Mouse (Mus musculus) kidney, postnatal 36 days (tissue): ENCODE measurements at regions not wholly inside any gene's neighbourhood (a gene's known extent, or its start where the extent isn't known, plus 50 kb on each side); places are given as distances from the start of the nearest gene placed in this dataset.
"Not testable (repeated sequence)": the region's sequence is repeated elsewhere in the genome, so short reads cannot be mapped to it uniquely, and the experiment has no call there.

Experiments
- DNase-seq, 2 experiments: peaks; one replicate each; pipeline ENCODE4 v3.0.0; 2021 to 2022; ENCODE audit warnings: mixed read lengths in 2 of 2

DNA sequence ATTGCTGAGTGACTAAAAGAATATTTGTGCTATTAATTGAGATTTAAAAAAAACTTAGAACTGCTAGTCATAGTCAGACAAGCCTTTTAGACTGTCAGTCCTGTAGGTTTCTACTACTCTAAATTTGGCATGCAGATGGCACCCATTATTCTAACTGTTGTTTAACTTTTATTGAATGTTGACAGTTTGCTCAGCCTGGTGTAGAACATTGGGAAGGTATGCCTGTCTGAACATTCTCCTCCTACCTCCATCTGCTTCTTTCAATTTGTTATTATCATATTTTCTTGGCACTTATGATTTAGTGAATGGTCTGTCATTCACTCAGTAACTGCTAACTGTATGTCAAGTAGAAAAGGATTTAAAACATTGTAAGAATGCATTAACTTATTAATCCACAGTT, 130.9 kb downstream of the Gmnc start:
- DNase-seq, result no peak

DNA sequence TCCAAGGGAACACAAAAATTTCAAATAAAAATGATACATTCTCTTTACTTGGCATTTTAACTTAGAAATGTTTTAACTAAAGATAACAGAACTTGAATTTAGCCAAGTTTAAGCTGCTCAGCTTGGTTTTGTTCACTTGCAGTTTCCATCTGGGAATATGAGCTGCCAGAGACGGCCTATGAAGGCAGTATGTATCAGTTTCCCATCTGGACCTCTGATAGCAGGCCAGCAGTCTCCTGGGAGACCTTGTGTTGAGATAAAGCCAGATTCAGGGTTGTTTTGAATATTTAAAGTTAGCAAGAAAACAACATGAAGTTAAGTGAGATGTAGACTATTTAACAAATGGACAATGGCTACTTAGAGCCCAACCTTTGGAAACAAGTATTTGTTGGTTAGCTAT, 142.3 kb downstream of the Gmnc start:
- no peak for DNase-seq

DNA sequence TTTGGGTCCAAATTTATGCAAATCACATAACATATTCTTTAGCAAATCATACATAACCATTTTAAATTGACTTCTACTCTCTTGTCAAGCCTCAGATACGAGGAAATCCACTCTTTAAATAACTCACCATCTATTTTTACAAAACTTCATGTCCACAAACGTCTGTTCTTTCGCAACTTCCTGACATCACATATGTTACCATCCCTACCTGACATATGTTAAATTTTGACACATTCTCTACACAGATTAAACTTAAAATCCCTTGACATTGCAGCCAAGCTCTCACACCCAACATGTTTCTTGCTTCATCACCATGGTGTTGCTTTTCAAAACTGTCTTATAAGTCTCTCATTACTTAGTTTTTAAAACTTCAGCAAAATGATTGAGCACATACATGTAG, 164.4 kb downstream of the Gmnc start:
- DNase-seq, result no peak

DNA sequence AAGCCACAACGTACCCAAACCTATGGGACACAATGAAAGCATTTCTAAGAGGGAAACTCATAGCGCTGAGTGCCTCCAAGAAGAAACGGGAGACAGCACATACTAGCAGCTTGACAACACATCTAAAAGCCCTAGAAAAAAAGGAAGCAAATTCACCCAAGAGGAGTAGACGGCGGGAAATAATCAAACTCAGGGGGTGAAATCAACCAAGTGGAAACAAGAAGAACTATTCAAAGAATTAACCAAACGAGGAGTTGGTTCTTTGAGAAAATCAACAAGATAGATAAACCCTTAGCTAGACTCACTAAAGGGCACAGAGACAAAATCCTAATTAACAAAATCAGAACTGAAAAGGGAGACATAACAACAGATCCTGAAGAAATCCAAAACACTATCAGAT, 180.3 kb downstream of the Gmnc start:
- not testable (repeated sequence) for DNase-seq

DNA sequence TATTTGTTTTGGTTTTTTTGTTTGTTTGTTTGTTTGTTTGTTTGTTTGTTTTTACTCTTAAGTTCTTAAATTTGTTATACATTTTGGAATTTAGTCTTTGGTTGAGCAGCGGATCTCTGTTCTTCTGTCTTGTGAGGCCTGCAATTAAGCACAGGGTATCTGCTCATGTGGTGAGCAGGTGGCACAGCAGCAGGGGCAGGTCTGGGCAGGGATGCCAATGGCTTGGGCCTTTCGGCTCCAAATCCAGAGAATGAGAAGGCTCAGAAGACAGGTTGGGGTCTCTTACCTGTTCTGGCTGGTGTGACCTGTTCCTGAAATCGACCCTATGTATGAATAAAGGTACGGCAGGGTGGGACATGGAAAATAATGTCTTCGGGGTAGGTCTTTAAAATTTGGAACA, 186.0 kb downstream of the Gmnc start:
- DNase-seq, result no peak

DNA sequence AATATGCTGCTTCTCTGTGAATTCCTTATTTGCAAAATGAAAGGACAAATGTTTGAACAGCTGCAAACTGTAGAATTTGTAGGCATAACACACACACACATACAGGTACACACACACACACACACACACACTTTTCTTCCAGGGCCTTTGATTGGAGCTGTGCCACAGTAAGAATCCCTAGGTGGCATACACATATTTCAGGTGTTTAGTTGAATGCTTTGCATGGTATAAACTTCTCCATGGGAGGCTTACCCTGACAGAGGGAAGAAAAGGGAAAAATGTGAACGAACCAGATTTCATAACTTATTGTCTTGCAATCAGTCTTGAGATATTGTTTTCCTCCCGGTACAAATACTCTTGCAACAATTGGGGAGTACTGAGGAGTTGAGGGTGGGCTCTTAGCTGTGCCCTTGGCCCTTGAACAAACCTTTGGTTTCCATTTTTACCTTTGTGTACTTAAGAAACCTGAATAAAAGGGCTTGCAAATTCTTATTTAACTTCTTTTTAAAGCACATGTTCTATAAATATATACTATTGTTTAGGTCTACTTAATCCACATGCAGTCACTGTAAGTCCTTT, 204.3 kb downstream of the Gmnc start:
- DNase-seq, result no peak

DNA sequence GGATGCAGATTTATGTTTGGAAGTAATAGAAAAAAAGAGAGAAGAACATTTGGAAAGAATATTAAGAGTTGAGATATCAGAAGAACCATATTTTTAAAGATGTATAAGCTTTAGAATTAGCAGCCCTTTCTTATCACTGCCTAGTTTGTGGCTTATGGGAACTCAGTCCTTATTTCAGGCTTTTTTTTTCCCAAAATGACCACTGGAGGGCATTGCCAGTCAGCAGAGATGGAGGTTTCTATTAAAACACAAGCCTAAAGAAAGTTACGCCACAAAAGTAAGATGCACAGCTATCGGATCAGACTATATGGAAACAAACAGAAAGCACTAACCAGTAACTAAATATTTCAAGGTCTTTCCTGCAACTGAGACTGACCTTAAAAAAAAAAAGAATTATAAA, 200.8 kb downstream of the Il1rap start:
- peak; percentile 3 to 11 for DNase-seq
